Mouse (Mus musculus) heart, embryonic 15.5 days (tissue): ENCODE measurements at regions not wholly inside any gene's neighbourhood (a gene's known extent, or its start where the extent isn't known, plus 50 kb on each side); places are given as distances from the start of the nearest gene placed in this dataset.

Source experiments
- ATAC-seq: fragments of 200-750 bp; cut with Nextera tagmentation; replicated peaks from 2 replicates; pipeline ENCODE4 v1.8.0; 2017; ENCODE audit warnings: low read depth, moderate TSS enrichment; ENCODE audit not compliant: insufficient number of reproducible peaks, insufficient read depth, low FRiP score
- H3K27ac ChIP-seq: fragments of 300-500 bp; sonication (generic); 2 replicates; pipeline ENCODE4 v1.5.1; 2015; ENCODE audit warnings: mild to moderate bottlenecking, inconsistent platforms
- H3K27me3 ChIP-seq: fragments of 300-500 bp; sonication (generic); 2 replicates; pipeline ENCODE4 v1.6.1; 2015; ENCODE audit warnings: inconsistent platforms
- H3K36me3 ChIP-seq: fragments of 300-500 bp; sonication (generic); 2 replicates; pipeline ENCODE4 v1.6.1; 2015; ENCODE audit warnings: mild to moderate bottlenecking, inconsistent platforms
- H3K4me1 ChIP-seq: fragments of 300-500 bp; sonication (generic); replicated peaks from 2 replicates; pipeline ENCODE4 v1.6.1; 2015; ENCODE audit warnings: inconsistent platforms
- H3K4me2 ChIP-seq: fragments of 300-500 bp; sonication (generic); 2 replicates; pipeline ENCODE4 v1.6.1; 2015; ENCODE audit warnings: inconsistent platforms, mild to moderate bottlenecking, moderate library complexity
- H3K4me3 ChIP-seq: fragments of 300-500 bp; sonication (generic); 2 replicates; pipeline ENCODE4 v1.5.1; 2015; ENCODE audit warnings: mild to moderate bottlenecking, inconsistent platforms
- H3K9ac ChIP-seq: fragments of 300-500 bp; sonication (generic); 2 replicates; pipeline ENCODE4 v1.6.1; 2015; ENCODE audit warnings: mild to moderate bottlenecking, inconsistent platforms
- H3K9me3 ChIP-seq: fragments of 300-500 bp; sonication (generic); replicated peaks from 2 replicates; pipeline ENCODE4 v1.6.1; 2016; ENCODE audit warnings: inconsistent platforms
- WGBS: fragments of 180-500 bp; shearing (Covaris S2); methylation state at CpG from one replicate; pipeline ENCODE4 v1.1.7; 2015; ENCODE audit warnings: mixed read lengths; 5-methylcytosine and 5-hydroxymethylcytosine counted together

DNA sequence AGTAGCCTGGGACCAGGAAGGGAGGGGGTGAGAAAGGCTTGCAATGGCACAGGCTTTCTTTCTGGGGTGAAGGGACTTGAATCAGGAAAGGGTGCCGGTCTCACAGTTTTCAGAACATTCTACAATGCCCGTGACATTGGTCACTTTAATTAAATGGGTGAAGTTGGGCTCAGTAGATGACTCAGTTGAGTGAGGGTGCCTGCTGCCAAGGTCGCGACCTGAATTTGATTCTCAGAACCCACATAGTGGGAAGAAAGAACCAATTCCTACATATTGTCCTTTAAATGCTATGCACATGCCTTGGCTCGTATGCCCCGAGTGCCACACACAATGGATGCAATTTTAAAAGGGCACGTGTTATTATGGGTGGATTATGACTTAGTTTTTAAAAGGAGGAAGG lies 68.4 kb upstream of the Zfp217 start:
- no peaks in the 10 kb centered on the region for H3K27me3 ChIP-seq
- H3K9me3 ChIP-seq = no peaks in the 10 kb centered on the region
- H3K4me3 ChIP-seq = no peak overlapping the region
- no peaks in the 10 kb centered on the region for H3K36me3 ChIP-seq
- 90% methylated on average over 7 of the region's 7 CpGs for WGBS
- ATAC-seq = no peak
- no peak overlapping the region for H3K27ac ChIP-seq
- H3K4me2 ChIP-seq = no peak overlapping the region
- H3K9ac ChIP-seq = no peak overlapping the region
- H3K4me1 ChIP-seq = peaks cover 30% of the 10 kb centered on the region

DNA sequence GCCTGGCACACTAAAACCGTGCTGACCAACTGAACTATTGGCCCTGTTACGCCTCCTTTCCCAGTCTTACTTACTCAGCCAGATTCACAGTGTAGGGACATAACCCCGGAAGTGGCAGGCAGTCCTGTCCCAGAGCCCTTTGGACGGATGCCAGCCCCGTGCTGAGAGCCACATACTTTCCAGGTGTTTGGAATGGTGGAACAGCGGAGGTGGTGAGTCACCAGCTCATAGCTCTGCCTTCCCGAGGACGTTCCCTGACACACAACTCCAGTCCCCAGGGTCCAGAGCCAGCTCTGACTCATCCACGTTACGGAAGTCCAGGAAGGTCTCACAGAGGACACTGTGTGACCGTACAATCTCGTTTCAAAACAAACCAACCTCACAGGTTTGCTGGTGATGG lies 61.2 kb upstream of the Zfp217 start:
- Histone ChIP-seq H3K4me1 (peaks cover 40% of the 10 kb centered on the region), H3K4me3 (no peak overlapping the region), H3K9ac (no peak overlapping the region), H3K27ac (peak overlapping the region; percentile 74), H3K9me3 (no peaks in the 10 kb centered on the region), H3K36me3 (no peaks in the 10 kb centered on the region), H3K4me2 (peak overlapping the region; percentile 12), H3K27me3 (no peaks in the 10 kb centered on the region)
- WGBS = 25% methylated on average over 12 of the region's 12 CpGs
- peak; percentile 78 for ATAC-seq

DNA sequence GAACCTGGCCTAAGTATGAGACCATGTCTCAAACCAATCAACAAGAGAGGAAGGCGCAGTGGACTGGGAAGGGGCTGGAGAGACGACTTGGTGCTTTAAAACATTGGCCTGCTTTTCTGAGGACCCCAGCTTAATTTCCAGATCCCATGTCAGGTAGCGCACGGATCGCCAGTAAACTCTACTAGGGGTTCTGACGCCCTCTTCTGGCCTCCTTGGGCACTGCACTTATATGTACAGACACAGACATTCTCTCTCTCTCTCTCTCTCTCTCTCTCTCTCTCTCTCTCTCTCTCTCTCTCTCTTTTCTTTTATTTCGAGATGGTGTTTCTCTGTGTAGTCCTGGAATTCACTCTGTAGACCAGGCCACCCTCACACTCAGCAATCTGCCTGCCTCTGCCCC lies 60.0 kb upstream of the Zfp217 start:
- 79% methylated on average over 7 of the region's 7 CpGs for WGBS
- ATAC-seq = no peak
- H3K4me1 ChIP-seq = peaks cover 40% of the 10 kb centered on the region

DNA sequence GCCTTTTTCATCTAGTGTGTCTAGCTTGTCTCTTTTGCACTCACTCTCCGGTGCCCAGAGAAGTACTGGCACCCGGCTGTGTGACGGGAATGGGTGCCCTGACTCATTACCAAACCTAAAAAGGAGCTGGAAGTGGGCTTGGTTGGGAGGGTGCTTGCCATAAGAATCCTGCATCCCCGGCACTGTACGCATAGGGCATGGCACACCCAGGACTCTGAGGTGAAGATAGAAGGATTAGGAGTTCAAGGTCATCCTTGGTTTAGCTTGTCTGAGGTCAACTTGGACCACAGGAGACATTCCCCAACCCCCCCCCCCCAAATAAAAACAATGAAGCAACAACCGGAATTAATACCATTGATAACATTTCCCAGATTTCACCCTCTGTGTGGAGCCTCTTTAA lies 59.5 kb upstream of the Zfp217 start:
- H3K36me3 ChIP-seq = no peaks in the 10 kb centered on the region
- H3K9ac ChIP-seq = no peak overlapping the region
- no peak overlapping the region for H3K27ac ChIP-seq
- H3K27me3 ChIP-seq = no peaks in the 10 kb centered on the region
- 93% methylated on average over 6 of the region's 6 CpGs for WGBS
- no peaks in the 10 kb centered on the region for H3K9me3 ChIP-seq
- no peak for ATAC-seq
- H3K4me2 ChIP-seq = no peak overlapping the region
- H3K4me1 ChIP-seq = peaks cover 40% of the 10 kb centered on the region
- no peak overlapping the region for H3K4me3 ChIP-seq

More for the DNA sequence above, 60.0 kb upstream of the Zfp217 start:
- H3K4me2 ChIP-seq = no peak overlapping the region
- H3K9ac ChIP-seq = no peak overlapping the region
- H3K4me3 ChIP-seq = no peak overlapping the region
- H3K27me3 ChIP-seq = no peaks in the 10 kb centered on the region
- no peaks in the 10 kb centered on the region for H3K36me3 ChIP-seq
- H3K27ac ChIP-seq = no peak overlapping the region
- no peaks in the 10 kb centered on the region for H3K9me3 ChIP-seq

DNA sequence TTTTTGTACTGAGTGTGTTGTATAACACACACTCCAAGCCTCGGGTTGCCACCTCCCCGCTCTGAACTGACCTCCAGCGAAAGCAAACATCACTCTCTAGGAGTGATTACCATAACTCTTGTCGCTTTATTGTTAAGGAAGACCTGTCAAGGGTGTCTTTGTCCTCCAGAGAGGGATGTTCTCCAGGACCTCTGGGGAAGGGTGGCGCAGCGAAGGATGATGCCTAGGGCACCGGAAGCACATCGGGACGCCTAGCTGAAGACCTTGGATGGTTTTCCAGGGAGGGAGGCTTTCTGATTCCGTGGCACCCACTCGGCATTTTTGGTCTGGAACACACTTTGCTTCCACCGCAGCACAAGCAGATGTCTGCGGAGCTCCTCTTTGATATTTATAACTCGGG lies 59.0 kb upstream of the Zfp217 start:
- Histone ChIP-seq H3K4me3 (no peak overlapping the region), H3K36me3 (no peaks in the 10 kb centered on the region), H3K9ac (no peak overlapping the region), H3K27me3 (no peaks in the 10 kb centered on the region), H3K4me1 (peaks cover 40% of the 10 kb centered on the region), H3K9me3 (no peaks in the 10 kb centered on the region), H3K27ac (peak overlapping the region; percentile 88; the same call in 1 of the 2 replicates), H3K4me2 (no peak overlapping the region)
- WGBS = 58% methylated on average over 14 of the region's 14 CpGs
- no peak for ATAC-seq

DNA sequence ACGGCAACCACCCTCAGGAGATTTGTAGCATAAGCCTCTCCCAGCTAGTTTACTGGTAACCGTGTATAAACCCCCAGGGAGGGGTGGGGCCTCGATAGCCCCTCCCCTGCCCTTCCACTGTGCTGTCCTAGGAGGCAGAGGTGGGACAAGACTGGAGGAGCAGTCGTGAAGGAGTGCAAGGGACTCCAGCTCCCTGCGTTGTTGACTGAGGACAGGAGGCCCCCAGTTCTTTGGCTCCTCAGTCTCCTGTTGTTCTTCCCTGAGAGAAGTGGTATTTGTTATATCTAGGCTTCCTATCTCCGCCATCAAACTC lies 58.5 kb upstream of the Zfp217 start:
- H3K4me1 ChIP-seq = peaks cover 40% of the 10 kb centered on the region
- peak overlapping the region; percentile 88 for H3K27ac ChIP-seq
- no peak overlapping the region for H3K9ac ChIP-seq
- H3K9me3 ChIP-seq = no peaks in the 10 kb centered on the region
- peak overlapping the region; percentile 85 for H3K4me2 ChIP-seq
- ATAC-seq = 0 out of 2 replicates have a peak, but pooled peaks have one; percentile 32
- H3K27me3 ChIP-seq = no peaks in the 10 kb centered on the region
- no peak overlapping the region for H3K4me3 ChIP-seq
- H3K36me3 ChIP-seq = no peaks in the 10 kb centered on the region
- 10% methylated on average over 6 of the region's 6 CpGs for WGBS

DNA sequence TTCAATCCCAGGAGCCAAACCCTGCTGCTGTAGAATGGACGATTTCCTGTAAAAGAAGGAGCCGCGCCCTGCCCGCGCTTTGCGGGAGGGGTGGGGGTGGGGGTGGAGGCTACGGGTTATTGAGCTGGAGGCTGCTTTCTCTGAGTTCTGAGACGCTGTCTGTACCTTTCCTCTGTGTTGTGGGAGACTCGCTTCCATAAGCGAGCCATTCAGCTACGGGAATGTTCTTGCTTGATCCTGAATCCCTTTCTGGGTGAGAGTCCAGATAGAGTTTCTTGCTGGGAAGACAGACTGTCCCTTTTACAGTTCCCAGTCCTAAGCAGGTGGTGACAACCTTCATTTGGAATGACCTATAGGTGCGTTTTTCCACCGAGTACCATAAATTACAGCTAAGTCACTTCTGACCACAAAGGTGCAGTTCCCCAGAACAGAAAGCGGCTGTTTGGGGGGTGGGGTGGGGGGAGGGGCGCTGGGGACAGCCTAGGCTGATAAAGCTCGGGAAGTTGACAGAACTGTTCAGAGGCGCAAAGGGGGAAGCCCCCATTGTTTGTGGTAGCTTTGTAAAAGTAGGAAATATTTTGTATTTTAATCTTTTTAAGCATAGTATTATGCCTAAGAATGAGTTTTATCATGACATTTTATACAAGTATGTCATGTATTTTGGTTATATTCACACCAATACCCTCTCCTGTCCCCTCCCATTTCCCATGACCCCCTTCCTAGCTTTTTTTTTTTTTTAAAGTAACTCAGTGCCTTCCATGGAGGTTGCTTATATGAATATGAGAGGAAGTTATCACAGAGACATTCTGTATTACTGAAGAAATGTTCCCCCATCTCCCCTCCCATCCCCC lies 57.9 kb upstream of the Zfp217 start:
- Histone ChIP-seq H3K4me1 (peaks cover 34% of the 10 kb centered on the region), H3K27me3 (no peaks in the 10 kb centered on the region), H3K4me2 (peak overlapping the region; percentile 85), H3K9ac (peak overlapping the region; percentile 47), H3K36me3 (no peaks in the 10 kb centered on the region), H3K27ac (peak overlapping the region; percentile 88), H3K9me3 (no peaks in the 10 kb centered on the region), H3K4me3 (peak overlapping the region; percentile 53)
- ATAC-seq = no peak
- WGBS = 0% methylated on average over 17 of the region's 17 CpGs

DNA sequence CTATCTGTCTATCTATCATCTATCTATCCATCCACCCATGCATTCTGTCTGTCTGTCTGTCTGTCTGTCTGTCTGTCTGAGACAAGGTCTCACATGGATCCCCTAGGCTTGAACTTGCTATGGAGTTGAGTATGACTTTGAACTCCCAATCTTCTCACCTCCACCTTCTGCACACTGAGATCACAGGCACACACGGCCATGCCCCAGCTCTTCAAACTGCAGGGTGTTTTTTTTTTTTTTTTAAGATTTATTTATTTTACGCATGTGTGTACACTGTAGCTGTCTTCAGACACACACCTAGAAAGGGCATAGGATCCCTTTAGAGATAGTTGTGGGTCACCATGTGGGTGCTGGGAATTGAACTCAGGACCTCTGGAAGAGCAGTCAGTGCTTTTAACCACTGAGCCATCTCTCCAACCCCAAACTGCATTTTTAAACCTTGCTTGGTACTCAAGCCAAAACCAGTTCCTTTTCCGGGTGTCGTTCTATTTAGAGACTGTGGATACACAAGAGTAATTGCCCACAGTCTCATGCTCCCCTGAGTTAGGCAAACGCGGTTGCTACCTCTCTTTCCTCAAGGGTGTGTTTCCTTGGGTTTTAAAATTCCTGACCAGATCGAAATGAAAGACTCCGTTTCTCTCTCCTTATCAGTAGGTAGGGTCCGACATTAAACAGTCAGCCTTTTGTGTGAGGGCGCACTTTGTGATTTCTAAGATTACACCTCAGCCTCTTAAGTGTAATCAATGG lies 57.0 kb upstream of the Zfp217 start:
- ATAC-seq = no peak
- Histone ChIP-seq H3K4me3 (peak overlapping the region; percentile 53), H3K4me2 (peak overlapping the region; percentile 85), H3K4me1 (peaks cover 32% of the 10 kb centered on the region), H3K9ac (peak overlapping the region; percentile 47), H3K36me3 (no peaks in the 10 kb centered on the region), H3K9me3 (no peaks in the 10 kb centered on the region), H3K27ac (peak overlapping the region; percentile 88), H3K27me3 (no peaks in the 10 kb centered on the region)
- WGBS = 19% methylated on average over 10 of the region's 10 CpGs

DNA sequence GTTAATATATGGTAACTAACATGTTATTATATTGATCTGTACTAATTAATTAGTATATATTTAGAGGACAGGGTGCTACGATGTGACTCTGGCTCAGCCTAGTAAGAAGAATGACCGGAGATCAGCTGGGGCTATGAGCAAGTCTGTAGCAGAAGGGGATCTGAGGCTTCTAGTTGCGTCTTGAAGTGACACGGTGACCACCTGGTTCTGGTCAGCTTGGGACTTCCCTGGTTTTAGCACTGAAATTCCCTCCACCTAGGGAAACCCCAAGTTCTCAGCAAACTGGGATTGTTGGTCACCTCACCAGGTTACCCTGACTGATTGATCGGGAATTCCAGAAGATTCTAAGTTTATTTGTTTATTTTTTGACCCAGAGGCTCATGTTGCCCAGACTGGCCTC lies 55.6 kb upstream of the Zfp217 start:
- WGBS = 85% methylated on average over 5 of the region's 5 CpGs
- Histone ChIP-seq H3K27me3 (no peaks in the 10 kb centered on the region), H3K4me3 (no peak overlapping the region), H3K27ac (no peak overlapping the region), H3K9ac (no peak overlapping the region), H3K4me1 (peaks cover 19% of the 10 kb centered on the region), H3K9me3 (no peaks in the 10 kb centered on the region), H3K36me3 (no peaks in the 10 kb centered on the region), H3K4me2 (no peak overlapping the region)
- no peak for ATAC-seq

DNA sequence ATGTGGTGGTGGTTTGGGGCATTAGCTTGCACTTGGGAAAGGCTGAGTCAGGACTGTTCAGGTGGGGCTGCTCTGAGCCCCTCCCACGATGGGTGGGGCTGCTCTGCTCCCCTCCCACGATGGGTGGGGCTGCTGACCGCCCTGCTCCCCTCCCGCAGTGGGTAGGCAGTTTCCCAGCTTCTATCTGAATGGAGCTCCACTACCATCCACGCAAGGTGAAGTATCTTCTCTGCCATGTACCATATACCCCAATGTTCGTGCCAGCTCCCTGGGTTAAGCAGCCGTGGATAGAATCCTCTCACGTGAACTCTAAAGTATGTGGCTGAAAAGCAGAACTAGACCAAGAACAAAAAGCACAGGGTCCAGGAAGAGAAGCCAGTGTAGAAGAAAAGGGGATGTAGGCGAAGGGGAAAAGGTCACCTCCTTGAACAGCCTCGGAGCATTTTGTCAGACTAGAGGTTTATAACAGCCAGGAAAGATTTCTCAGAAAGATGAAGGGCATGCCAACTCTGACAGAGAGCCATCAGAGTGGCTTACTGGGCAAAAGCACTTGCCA lies 54.0 kb upstream of the Zfp217 start:
- Histone ChIP-seq H3K27ac (no peak overlapping the region), H3K4me2 (no peak overlapping the region), H3K9me3 (no peaks in the 10 kb centered on the region), H3K36me3 (no peaks in the 10 kb centered on the region), H3K27me3 (no peaks in the 10 kb centered on the region), H3K9ac (no peak overlapping the region), H3K4me3 (no peak overlapping the region), H3K4me1 (peaks cover 19% of the 10 kb centered on the region)
- no peak for ATAC-seq
- 66% methylated on average over 10 of the region's 10 CpGs for WGBS
